Mouse (Mus musculus): ENCODE measurements at regions not wholly inside any gene's neighbourhood (a gene's known extent, or its start where the extent isn't known, plus 50 kb on each side); places are given as distances from the start of the nearest gene placed in this dataset.
A peak's percentile ranks its signal among the peaks of the same experiment; 100 is the strongest.

DNA sequence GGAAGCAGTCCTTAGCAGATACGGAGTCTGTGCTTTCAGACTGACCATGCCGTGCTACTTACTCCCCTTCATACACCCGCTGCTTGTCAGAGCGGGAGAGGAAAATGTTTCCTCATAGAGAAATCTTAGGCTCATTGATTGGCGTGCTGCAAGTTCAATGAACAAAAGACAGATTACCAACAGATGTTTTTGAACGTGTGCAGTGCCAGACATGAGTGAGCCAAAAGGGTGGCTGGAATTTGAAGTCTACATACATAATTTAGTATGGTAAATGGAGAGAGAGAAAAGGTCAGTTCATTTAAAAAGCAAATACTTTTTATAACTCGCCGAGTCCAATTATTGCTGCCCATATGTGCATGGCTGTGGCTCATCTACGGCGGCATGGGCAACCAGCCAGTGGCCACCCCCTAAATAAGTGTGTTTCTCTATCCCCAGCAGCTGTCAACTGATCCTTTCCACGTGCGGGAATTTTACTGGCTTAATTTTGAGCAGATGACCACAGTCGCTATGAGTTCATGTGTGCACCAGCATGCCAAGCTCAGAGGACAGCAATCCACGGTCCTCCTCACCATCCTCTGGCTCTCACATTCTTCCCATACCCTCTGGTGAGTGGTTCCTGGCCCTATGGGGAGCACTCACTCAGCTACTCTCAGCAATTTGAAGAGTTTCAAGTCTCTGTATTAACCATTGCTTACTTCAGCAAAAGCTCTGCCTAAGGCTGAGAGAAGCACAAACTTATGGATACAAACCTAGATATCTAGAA is 80.3 kb downstream of the Npy1r start:
- WGBS: 63% methylated on average over 14 of the region's 14 CpGs
- DNase-seq (ENCODE audit: low spot score, missing footprints) (no peak), ATAC-seq (ENCODE audit: low FRiP score) (peak; percentile 78)

DNA sequence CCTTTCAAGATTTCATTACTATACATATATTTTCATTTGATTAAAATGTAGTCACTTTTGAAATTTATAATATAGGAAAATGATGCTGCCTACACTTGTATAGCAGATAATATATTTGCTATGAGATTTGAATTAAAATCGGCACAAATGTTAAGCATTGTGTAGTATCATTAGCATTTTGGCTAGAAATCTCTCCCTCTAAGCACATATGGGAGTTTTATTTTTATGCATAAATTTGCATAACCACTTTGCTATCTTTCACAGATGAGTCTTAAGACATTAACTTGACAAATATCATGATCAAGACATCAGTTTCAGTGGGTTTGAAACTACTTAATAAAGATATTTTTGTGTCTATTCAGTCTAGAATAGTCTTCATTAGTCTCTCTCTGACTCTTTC is 80.4 kb upstream of the Naf1 start:
- Histone ChIP-seq H3K4me2 (no peak overlapping the region), H3K36me3 (ENCODE audit: control insufficient read depth, insufficient read depth, low read length) (no peaks in the 10 kb centered on the region), H3K9me3 (ENCODE audit: control insufficient read depth, low read length) (no peaks in the 10 kb centered on the region), H3K9ac (ENCODE audit: low read length) (no peak overlapping the region), H3K27ac (ENCODE audit: low read depth, low read length) (no peak overlapping the region), H3K4me3 (ENCODE audit: low read depth, low read length) (no peak overlapping the region), H3K27me3 (ENCODE audit: control insufficient read depth, insufficient read depth, low read length) (no peaks in the 10 kb centered on the region), H3K4me1 (ENCODE audit: control insufficient read depth, insufficient read depth, low read length) (no peaks in the 10 kb centered on the region)
- ATAC-seq (ENCODE audit: low FRiP score): no peak
- WGBS: 95% methylated on average over 1 of the region's 1 CpGs
- no peak for DNase-seq (ENCODE audit: low spot score, missing footprints)

More for the DNA sequence above, 80.3 kb downstream of the Npy1r start:
- Histone ChIP-seq H3K4me3 (ENCODE audit: low read depth, low read length) (no peak overlapping the region), H3K36me3 (ENCODE audit: control insufficient read depth, insufficient read depth, low read length) (no peaks in the 10 kb centered on the region), H3K4me2 (no peak overlapping the region), H3K27me3 (ENCODE audit: control insufficient read depth, insufficient read depth, low read length) (no peaks in the 10 kb centered on the region), H3K27ac (ENCODE audit: low read depth, low read length) (no peak overlapping the region), H3K9ac (ENCODE audit: low read length) (no peak overlapping the region), H3K4me1 (ENCODE audit: control insufficient read depth, insufficient read depth, low read length) (no peaks in the 10 kb centered on the region), H3K9me3 (ENCODE audit: control insufficient read depth, low read length) (no peaks in the 10 kb centered on the region)

DNA sequence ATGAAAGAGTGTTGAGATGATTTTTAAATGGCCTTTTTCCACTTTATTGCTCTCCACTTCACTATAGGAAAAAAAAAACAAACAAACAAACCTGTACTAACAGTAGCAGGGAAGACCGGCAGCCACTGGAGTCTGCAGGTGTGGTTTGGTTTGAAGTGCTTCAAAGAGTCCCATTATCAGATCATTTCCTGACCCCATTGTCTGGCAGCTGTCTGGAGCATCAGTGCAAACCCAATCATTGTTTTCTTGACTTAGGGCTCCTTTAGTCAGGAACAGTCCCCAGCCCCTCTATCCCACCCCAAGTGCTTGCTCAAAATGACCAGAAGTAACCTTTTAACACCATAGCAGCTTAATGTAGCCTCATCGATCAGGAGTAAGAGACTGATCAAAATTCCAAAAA is 77.4 kb upstream of the Naf1 start:
- no peak overlapping the region for H3K9ac ChIP-seq (ENCODE audit: low read length)

DNA sequence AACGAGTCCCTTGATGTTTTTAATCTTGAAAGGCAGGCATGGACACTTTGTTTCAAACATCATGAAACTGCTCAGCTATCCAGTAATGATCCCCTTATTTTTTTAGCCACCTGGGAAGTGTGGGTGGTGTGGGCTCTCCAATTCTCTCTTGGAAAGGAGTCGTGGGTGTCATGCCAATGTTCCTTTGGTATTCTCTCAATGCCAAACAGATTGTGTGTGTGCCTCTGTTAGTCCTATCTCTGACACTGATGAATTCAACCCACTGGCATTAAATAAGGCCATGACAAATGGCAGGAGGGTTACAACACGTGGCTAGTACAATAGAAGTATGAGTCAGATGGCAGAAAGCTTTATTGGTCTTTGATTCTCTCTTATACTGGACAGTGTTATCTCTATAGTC is 74.0 kb upstream of the Naf1 start:
- WGBS: 64% methylated on average over 3 of the region's 3 CpGs
- Histone ChIP-seq H3K4me3 (ENCODE audit: low read depth, low read length) (no peak overlapping the region), H3K4me1 (ENCODE audit: control insufficient read depth, insufficient read depth, low read length) (no peaks in the 10 kb centered on the region), H3K27me3 (ENCODE audit: control insufficient read depth, insufficient read depth, low read length) (no peaks in the 10 kb centered on the region), H3K4me2 (no peak overlapping the region), H3K36me3 (ENCODE audit: control insufficient read depth, insufficient read depth, low read length) (no peaks in the 10 kb centered on the region), H3K9me3 (ENCODE audit: control insufficient read depth, low read length) (no peaks in the 10 kb centered on the region), H3K9ac (ENCODE audit: low read length) (no peak overlapping the region), H3K27ac (ENCODE audit: low read depth, low read length) (no peak overlapping the region)
- ATAC-seq (ENCODE audit: low FRiP score) (no peak), DNase-seq (ENCODE audit: low spot score, missing footprints) (no peak)

More for the DNA sequence above, 77.4 kb upstream of the Naf1 start:
- H3K9me3 ChIP-seq (ENCODE audit: control insufficient read depth, low read length): no peaks in the 10 kb centered on the region
- no peak overlapping the region for H3K27ac ChIP-seq (ENCODE audit: low read depth, low read length)
- no peaks in the 10 kb centered on the region for H3K4me1 ChIP-seq (ENCODE audit: control insufficient read depth, insufficient read depth, low read length)
- WGBS: 75% methylated on average over 2 of the region's 2 CpGs
- DNase-seq (ENCODE audit: low spot score, missing footprints): no peak
- no peaks in the 10 kb centered on the region for H3K36me3 ChIP-seq (ENCODE audit: control insufficient read depth, insufficient read depth, low read length)
- ATAC-seq (ENCODE audit: low FRiP score): no peak
- H3K27me3 ChIP-seq (ENCODE audit: control insufficient read depth, insufficient read depth, low read length): no peaks in the 10 kb centered on the region
- H3K4me2 ChIP-seq: no peak overlapping the region
- H3K4me3 ChIP-seq (ENCODE audit: low read depth, low read length): no peak overlapping the region

Measured in midbrain, embryonic 11.5 days (tissue).